Mouse (Mus musculus) liver, embryonic 15.5 days (tissue): Measurements from ENCODE around the gene Fgfr2. TPM values are rescaled to one million over a fixed set of nuclear protein-coding genes. Genes with fewer than 3 reads are reported as not detected.

Source experiments
- ATAC-seq: fragments of 200-750 bp; cut with Nextera tagmentation; 2 replicates; pipeline ENCODE4 v1.8.0; 2017; ENCODE audit warnings: moderate number of reproducible peaks, mild to moderate bottlenecking, moderate library complexity; ENCODE audit not compliant: insufficient read depth
- H3K27ac ChIP-seq: fragments of 300-500 bp; sonication (generic); replicated peaks from 2 replicates; pipeline ENCODE4 v1.5.1; 2015; ENCODE audit warnings: mild to moderate bottlenecking, inconsistent platforms
- H3K27me3 ChIP-seq: fragments of 300-500 bp; sonication (generic); 2 replicates; pipeline ENCODE4 v1.6.1; 2015; ENCODE audit warnings: mild to moderate bottlenecking, inconsistent platforms
- H3K36me3 ChIP-seq: fragments of 300-500 bp; sonication (generic); replicated peaks from 2 replicates; pipeline ENCODE4 v1.6.1; 2015; ENCODE audit warnings: moderate library complexity, mild to moderate bottlenecking, inconsistent platforms
- H3K4me1 ChIP-seq: fragments of 300-500 bp; sonication (generic); replicated peaks from 2 replicates; pipeline ENCODE4 v1.6.1; 2015; ENCODE audit warnings: inconsistent platforms
- H3K4me2 ChIP-seq: fragments of 300-500 bp; sonication (generic); 2 replicates; pipeline ENCODE4 v1.6.1; 2015; ENCODE audit warnings: moderate library complexity, mild to moderate bottlenecking, inconsistent platforms
- H3K4me3 ChIP-seq: fragments of 300-500 bp; sonication (generic); replicated peaks from 2 replicates; pipeline ENCODE4 v1.5.1; 2015; ENCODE audit warnings: mild to moderate bottlenecking, inconsistent platforms
- H3K9ac ChIP-seq: fragments of 300-500 bp; sonication (generic); 2 replicates; pipeline ENCODE4 v1.6.1; 2015; ENCODE audit warnings: moderate library complexity, mild to moderate bottlenecking, inconsistent platforms
- H3K9me3 ChIP-seq: fragments of 300-500 bp; sonication (generic); replicated peaks from 2 replicates; pipeline ENCODE4 v1.6.1; 2016; ENCODE audit warnings: inconsistent platforms
- WGBS: fragments of 180-500 bp; shearing (Covaris S2); methylation state at CpG from one replicate; pipeline ENCODE4 v1.1.7; 2015; ENCODE audit warnings: mixed read lengths; ENCODE audit not compliant: insufficient replicate concordance; 5-methylcytosine and 5-hydroxymethylcytosine counted together
- polyA plus RNA-seq: library from polyadenylated mRNA; unstranded; fragments of >200 nt; fragmentation: Nextera tagmentation; extraction: Ambion mirVana; gene quantifications from 2 replicates; pipeline ENCODE4 v1.2.1, GENCODE M21; 2015

The Fgfr2 gene
- polyA plus RNA-seq, 1 experiment from 2014 or later = 10.5 TPM

DNA sequence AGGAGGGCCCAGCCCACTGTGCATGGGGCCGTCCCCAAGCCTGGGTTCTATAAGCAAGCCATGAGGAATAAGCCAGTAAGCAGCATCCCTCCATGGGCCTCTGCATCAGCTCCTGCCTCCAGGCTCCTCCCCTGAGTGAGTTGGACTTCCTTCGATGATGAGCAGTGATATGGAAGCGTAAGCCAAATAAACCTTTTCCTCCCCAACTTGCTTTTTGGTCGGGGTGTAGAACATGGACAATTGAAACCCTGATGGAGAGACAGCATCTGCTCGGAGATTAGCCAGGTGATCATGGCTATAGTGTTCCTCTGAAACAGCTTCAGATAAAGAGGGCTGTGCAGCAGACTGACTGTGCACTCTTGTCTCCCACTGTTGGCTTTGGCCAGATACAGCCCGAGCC is 2155.2 kb downstream of the Fgfr2 start:
- ATAC-seq = no peak
- Histone ChIP-seq H3K9ac (no peak overlapping the region), H3K4me3 (no peak overlapping the region), H3K9me3 (no peaks in the 10 kb centered on the region), H3K36me3 (no peaks in the 10 kb centered on the region), H3K4me1 (no peaks in the 10 kb centered on the region), H3K27ac (no peak overlapping the region), H3K27me3 (no peaks in the 10 kb centered on the region), H3K4me2 (no peak overlapping the region)
- 55% methylated on average over 6 of the region's 6 CpGs for WGBS

DNA sequence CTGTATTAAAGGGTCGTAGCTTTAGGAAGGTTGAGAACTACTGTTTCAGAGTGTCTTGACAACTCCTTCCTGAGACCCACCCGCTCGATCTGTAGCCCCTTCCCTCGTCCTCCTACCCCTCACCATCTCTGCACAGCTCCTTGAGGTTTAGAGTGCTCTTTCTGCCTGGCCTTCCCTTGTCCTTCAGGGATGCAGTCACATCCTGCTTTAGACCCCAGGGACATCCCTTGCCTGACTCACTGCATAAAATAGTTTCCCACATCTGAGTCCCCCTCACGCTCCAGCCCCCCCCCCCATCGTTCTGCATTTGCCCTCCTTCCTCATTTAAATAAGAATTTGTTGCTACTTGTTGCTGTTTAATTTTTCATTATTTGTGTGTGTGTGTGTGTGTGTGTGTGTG is 2156.3 kb downstream of the Fgfr2 start:
- no peaks in the 10 kb centered on the region for H3K36me3 ChIP-seq
- no peak overlapping the region for H3K27ac ChIP-seq
- H3K4me1 ChIP-seq = no peaks in the 10 kb centered on the region
- H3K9me3 ChIP-seq = no peaks in the 10 kb centered on the region
- H3K4me3 ChIP-seq = no peak overlapping the region
- no peak for ATAC-seq
- H3K9ac ChIP-seq = no peak overlapping the region
- H3K4me2 ChIP-seq = no peak overlapping the region
- 49% methylated on average over 6 of the region's 6 CpGs for WGBS
- H3K27me3 ChIP-seq = no peaks in the 10 kb centered on the region

DNA sequence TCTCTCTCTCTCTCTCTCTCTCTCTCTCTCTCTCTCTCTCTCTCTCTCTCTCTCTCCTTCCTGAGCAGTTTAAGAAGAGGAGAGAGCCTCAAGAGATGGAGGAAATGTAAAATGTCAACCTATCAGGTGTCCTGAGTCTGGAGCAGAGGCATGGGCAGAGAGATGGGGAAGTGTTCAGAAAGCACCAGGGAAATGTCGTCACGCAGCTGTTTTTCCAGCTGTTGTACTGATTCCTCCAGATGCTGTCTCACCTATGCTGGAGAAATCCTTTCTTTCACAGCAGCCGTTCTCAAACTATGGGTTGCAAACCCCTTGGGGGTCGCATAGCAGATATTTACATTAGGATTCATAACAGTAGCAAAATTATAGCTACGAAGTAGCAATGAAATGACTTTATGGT is 2156.7 kb downstream of the Fgfr2 start:
- no peaks in the 10 kb centered on the region for H3K36me3 ChIP-seq
- no peaks in the 10 kb centered on the region for H3K9me3 ChIP-seq
- H3K9ac ChIP-seq = no peak overlapping the region
- ATAC-seq = no peak
- H3K4me2 ChIP-seq = no peak overlapping the region
- no peak overlapping the region for H3K27ac ChIP-seq
- no peaks in the 10 kb centered on the region for H3K27me3 ChIP-seq
- WGBS = 61% methylated on average over 5 of the region's 5 CpGs
- no peak overlapping the region for H3K4me3 ChIP-seq
- H3K4me1 ChIP-seq = no peaks in the 10 kb centered on the region

DNA sequence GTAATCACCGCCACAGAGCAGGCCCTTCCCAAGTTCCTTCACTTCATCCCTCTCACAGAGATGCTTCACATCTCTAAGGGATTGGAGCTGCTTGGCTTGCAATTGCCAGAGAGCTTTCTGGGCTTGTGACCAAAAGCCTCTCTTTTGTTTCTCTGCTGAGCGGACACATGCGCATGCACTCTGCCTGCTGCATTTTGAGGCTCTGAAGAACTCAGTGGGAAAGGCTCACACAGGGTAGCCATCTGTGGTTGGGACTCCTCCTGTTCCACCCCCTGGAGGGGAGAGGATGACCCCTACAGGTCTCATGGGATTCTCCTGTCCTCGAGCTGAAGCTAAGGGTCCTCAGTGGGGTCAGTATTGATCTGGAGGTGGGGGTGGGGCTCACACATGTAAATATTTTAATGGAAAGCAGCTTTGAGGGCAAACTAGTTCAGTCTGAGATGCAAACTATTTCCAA is 2157.2 kb downstream of the Fgfr2 start:
- no peak overlapping the region for H3K4me2 ChIP-seq
- ATAC-seq = no peak
- H3K9me3 ChIP-seq = no peaks in the 10 kb centered on the region
- no peaks in the 10 kb centered on the region for H3K36me3 ChIP-seq
- H3K4me1 ChIP-seq = no peaks in the 10 kb centered on the region
- no peak overlapping the region for H3K4me3 ChIP-seq
- WGBS = 64% methylated on average over 4 of the region's 4 CpGs
- no peaks in the 10 kb centered on the region for H3K27me3 ChIP-seq
- H3K27ac ChIP-seq = no peak overlapping the region
- H3K9ac ChIP-seq = no peak overlapping the region

DNA sequence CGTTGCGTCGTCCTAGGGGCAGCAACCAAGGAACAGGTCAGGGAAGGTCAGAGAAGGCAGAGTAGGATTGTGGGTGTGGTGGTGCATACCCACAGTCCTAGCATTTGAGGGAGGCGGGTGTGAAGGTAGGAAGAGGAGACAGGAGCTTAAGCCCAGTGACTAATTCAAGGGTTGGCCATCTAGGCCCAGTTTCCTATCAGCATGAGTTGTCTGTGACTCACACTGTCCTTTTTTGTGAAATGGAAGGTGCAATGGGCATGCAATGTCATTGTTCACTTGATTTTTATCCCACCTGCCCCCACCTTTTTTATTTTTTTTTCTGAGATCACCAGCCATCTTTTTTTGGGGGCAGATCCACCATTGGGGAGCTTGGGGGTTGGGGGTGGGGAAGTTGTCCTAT is 2157.8 kb downstream of the Fgfr2 start:
- Histone ChIP-seq H3K4me2 (no peak overlapping the region), H3K27ac (no peak overlapping the region), H3K27me3 (no peaks in the 10 kb centered on the region), H3K4me3 (no peak overlapping the region), H3K9ac (no peak overlapping the region), H3K36me3 (no peaks in the 10 kb centered on the region), H3K9me3 (no peaks in the 10 kb centered on the region), H3K4me1 (no peaks in the 10 kb centered on the region)
- no peak for ATAC-seq
- WGBS = 79% methylated on average over 4 of the region's 4 CpGs

DNA sequence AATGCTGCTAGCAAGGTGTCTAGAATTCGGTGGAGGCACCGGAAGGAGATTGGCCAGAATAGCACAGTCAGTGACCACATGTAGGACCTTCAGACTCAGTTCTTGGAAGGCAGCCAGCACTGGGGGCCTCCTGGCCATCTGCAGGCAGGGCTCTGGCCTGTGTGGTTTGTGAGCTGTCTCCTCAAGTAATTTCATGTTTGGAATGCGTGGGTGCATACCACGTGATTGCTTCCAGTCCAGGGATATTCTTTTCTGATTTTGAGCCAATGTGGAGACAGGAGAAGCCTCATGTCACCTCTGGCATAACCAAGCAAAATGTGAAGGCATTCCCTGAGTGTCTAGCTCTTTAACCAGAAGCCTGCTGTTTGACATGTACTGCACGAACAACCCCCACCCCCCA is 2158.5 kb downstream of the Fgfr2 start:
- H3K36me3 ChIP-seq = no peaks in the 10 kb centered on the region
- no peaks in the 10 kb centered on the region for H3K27me3 ChIP-seq
- no peaks in the 10 kb centered on the region for H3K4me1 ChIP-seq
- no peak overlapping the region for H3K4me2 ChIP-seq
- 36% methylated on average over 5 of the region's 5 CpGs for WGBS
- no peak for ATAC-seq
- H3K9me3 ChIP-seq = no peaks in the 10 kb centered on the region
- no peak overlapping the region for H3K9ac ChIP-seq
- H3K4me3 ChIP-seq = no peak overlapping the region
- no peak overlapping the region for H3K27ac ChIP-seq

DNA sequence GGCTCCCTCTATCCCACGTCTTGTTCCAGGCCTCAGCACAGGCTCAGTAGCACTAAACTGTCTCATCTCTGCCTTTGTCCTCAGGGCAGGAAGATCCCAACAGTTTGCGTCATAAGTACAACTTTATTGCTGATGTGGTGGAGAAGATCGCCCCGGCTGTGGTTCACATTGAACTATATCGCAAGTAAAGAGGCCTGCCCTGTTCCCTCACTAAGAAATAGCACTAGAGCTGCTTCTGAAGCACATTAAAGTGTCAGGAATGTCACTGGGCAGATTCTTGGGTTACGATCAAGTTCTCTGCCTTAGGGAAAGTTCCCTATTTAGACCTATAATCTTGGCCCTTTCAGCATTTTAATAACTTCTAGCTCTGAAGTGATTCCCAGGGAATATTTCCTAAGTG is 2161.7 kb downstream of the Fgfr2 start:
- no peaks in the 10 kb centered on the region for H3K9me3 ChIP-seq
- WGBS = 77% methylated on average over 6 of the region's 6 CpGs
- ATAC-seq = no peak
- H3K27me3 ChIP-seq = no peaks in the 10 kb centered on the region
- H3K4me3 ChIP-seq = no peak overlapping the region
- no peak overlapping the region for H3K4me2 ChIP-seq
- H3K4me1 ChIP-seq = no peaks in the 10 kb centered on the region
- H3K36me3 ChIP-seq = no peaks in the 10 kb centered on the region
- H3K9ac ChIP-seq = no peak overlapping the region
- no peak overlapping the region for H3K27ac ChIP-seq

DNA sequence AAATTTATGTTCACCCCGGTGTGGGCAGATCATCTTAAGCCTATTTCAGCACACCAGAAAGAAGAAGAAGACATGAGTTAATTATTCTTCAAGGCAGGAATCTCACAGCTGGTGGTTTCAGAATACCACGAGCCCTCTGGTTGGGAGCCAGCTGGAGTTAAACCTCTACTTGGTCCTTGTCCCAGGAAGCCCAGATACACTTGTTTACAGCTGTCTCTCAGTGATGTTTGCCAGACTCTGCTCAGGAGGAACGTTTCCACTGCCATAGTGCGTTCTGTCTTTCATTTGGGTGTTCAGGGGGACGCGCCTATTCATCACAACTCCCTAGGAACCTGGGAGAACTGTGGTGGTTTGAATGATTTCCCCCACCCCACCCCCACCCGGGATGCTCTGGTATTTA is 2163.3 kb downstream of the Fgfr2 start:
- H3K27me3 ChIP-seq = no peaks in the 10 kb centered on the region
- no peak overlapping the region for H3K27ac ChIP-seq
- no peaks in the 10 kb centered on the region for H3K9me3 ChIP-seq
- H3K36me3 ChIP-seq = no peaks in the 10 kb centered on the region
- no peaks in the 10 kb centered on the region for H3K4me1 ChIP-seq
- H3K4me3 ChIP-seq = no peak overlapping the region
- no peak for ATAC-seq
- H3K9ac ChIP-seq = no peak overlapping the region
- no peak overlapping the region for H3K4me2 ChIP-seq
- 18% methylated on average over 7 of the region's 7 CpGs for WGBS

DNA sequence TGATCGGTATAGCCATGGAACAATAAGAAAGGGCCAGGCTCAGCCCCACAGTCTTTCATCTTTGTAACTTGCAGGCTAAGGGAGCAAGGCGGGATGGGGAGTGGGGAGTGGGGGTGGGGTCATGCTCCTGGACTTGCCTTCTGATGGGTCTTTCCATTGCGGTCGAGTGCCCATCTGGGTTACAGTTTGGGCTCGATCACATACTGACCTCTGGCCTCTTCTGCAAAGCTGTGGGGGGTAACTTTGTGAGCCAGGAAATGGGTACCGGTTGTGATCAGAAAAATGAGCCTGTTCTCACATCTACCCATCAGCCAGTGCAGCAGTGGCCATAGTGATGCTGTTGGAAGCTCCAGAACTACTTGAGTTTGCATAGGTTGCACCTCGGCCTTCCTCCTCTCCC is 2164.6 kb downstream of the Fgfr2 start:
- no peak overlapping the region for H3K9ac ChIP-seq
- 55% methylated on average over 7 of the region's 7 CpGs for WGBS
- H3K4me1 ChIP-seq = no peaks in the 10 kb centered on the region
- H3K4me2 ChIP-seq = no peak overlapping the region
- no peak overlapping the region for H3K27ac ChIP-seq
- H3K9me3 ChIP-seq = no peaks in the 10 kb centered on the region
- ATAC-seq = no peak
- H3K27me3 ChIP-seq = no peaks in the 10 kb centered on the region
- no peak overlapping the region for H3K4me3 ChIP-seq
- H3K36me3 ChIP-seq = no peaks in the 10 kb centered on the region

DNA sequence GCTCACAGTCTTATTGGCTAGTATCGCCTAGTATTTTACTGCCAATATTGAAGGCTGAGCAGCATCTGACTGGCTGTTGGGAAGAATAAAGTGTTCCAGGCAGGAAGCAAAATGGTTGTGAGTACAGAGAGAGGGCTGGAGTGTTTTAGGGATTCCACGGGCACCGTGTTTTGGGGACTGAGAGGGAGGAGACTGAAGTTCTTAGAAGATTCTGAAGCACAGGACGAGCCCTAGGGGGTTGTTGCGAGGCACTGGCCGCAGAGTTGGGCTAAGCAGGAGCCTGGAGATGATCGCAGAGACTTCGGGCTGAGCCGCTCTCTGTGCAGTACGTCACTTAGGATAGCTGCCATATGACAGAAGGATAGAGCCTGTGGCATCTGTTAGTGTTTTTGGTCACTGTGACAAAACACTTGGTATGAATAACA is 2169.0 kb downstream of the Fgfr2 start:
- no peak for ATAC-seq
- H3K9ac ChIP-seq = no peak overlapping the region
- H3K27me3 ChIP-seq = no peaks in the 10 kb centered on the region
- no peak overlapping the region for H3K4me2 ChIP-seq
- WGBS = 62% methylated on average over 10 of the region's 10 CpGs
- no peaks in the 10 kb centered on the region for H3K36me3 ChIP-seq
- H3K27ac ChIP-seq = no peak overlapping the region
- no peaks in the 10 kb centered on the region for H3K9me3 ChIP-seq
- no peak overlapping the region for H3K4me3 ChIP-seq
- no peaks in the 10 kb centered on the region for H3K4me1 ChIP-seq

DNA sequence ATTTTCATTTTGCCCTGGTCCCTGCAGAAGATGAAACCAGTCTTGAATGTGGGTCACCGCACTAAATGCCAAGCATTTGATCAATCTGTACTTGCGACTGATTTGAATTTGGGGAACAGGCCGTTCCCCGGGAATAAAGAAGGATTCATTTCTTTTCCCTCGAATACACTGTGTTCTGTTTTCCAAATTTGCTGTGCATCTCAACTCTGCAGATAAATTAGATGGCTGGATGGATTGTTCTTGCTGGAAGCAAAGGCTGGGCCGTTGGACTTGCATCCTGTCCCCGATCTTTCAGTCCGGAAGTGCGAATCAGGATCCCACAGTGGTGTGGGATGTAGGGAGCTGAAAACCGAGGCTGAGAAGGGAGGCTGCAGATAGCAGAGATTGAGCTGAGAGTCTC is 2169.8 kb downstream of the Fgfr2 start:
- Histone ChIP-seq H3K27me3 (no peaks in the 10 kb centered on the region), H3K9me3 (no peaks in the 10 kb centered on the region), H3K4me2 (no peak overlapping the region), H3K9ac (no peak overlapping the region), H3K4me1 (no peaks in the 10 kb centered on the region), H3K36me3 (no peaks in the 10 kb centered on the region), H3K27ac (no peak overlapping the region), H3K4me3 (no peak overlapping the region)
- no peak for ATAC-seq
- 69% methylated on average over 10 of the region's 10 CpGs for WGBS

DNA sequence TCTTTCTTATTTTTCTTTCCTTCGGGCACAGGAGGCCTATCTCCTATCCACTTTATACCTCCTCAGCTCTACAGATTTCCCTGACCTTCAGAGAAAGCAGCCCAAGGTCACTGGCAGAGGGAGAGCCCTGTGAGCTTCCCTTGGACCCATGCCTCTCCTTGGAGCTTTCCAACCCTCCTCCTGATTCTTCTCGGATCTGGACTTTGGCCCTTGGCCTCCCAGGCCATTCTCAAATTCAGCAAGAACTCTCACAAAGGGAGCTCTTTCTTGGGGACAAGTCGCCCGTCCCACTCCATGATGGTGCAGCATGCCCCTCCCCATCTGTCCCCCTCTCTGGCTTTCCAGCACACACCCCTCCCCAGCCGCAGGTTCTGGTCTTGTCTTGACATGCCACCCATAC is 2172.1 kb downstream of the Fgfr2 start:
- Histone ChIP-seq H3K27ac (no peak overlapping the region), H3K36me3 (no peaks in the 10 kb centered on the region), H3K9me3 (no peaks in the 10 kb centered on the region), H3K4me1 (no peaks in the 10 kb centered on the region), H3K9ac (no peak overlapping the region), H3K4me3 (no peak overlapping the region), H3K4me2 (no peak overlapping the region), H3K27me3 (no peaks in the 10 kb centered on the region)
- WGBS = 63% methylated on average over 5 of the region's 5 CpGs
- ATAC-seq = no peak
